Mouse (Mus musculus): ENCODE results near the gene Pithd1.

GRCm38 (mm10) chr4:135970585-135970984, 16.5 kb downstream of the Pithd1 start:
- no peak for TF ChIP-seq FLI1 (IDR thresholded peaks at IDR 0.05; ENCODE audit: low read length)
- TF ChIP-seq GATA1 (IDR thresholded peaks at IDR 0.05; ENCODE audit: borderline replicate concordance, low read length) = no peak
